Mouse (Mus musculus): ENCODE results near the gene Hint1.

The Hint1 gene

GRCm38 (mm10) chr11:54897470-54897869 is 31.3 kb downstream of the Hint1 start:
- DNase-seq = peak; percentile 88 to 92

DNA sequence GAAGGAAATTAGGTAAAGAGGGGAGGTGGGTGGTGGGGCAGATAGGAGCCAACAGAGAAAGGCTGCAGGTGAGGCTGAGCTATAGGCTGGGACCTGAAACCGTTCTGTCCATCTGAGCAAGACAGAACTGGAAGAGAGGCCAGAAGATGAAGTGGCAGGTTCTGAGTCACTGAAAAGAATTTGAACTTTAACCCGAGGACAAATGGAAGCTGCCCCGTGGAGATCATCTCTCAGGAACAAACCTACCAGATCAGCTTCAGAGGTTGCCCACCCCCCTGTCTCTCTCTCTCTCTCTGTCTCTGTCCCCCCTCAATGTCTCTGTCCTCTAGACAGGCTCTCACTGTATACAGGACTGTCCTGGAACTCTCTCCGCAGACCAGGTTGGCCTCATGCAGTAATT is 33.5 kb downstream of the Hint1 start:
- peak in 1 of 2 experiments; percentile 56 for DNase-seq

DNA sequence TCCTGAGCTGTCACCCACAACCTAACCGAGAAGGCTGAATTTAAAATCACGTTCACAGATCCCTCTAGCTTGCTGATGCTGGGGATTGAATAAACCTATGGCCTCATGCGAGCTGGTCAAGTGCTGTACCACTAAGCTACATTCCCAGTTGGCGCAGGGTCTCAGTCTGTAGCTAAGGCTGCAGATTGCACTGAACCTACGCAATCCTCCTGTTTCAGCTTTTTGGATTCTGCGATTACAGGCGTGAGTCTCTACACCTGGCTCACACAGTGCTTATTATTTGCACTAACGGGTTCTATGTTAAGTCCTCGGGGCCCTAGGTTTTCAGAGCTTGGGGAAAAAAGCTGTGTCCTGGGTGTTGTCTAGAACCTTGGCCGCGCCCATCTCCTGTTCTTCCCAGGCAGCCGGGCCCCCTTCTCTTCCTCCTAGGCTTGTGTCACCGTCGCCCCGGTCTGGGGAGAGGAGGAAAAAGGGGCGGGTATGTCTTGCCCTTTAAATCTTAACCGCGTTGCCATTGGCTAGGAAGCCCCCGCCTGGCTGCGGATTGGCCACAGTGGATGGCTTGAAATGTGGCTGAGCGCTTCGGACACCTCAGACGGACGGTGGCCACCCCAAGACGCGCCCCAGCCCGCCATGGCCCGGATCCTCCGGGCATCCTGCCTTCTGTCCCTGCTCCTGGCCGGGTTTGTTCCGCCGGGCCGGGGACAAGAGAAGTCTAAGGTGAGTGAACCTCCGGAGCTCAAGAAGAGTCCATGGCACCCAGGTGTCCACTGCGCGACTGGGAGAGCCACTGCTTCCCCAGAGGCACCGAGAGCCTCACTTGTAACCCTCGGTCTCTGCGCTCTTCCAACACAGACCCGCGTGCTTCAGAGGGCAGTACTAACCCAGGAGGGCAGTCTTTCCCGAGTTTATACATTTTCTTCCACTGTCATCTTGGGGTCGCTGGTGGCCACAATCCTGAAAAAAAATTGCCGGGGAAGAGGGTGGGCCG is 36.4 kb downstream of the Hint1 start, which contains the start of gene Gpx3:
Gene Gpx3, plus strand, starts transcription at position 121 of the 991 bp plus-strand sequence.
- DNase-seq = peak; percentile 91 to 92

- DNase-seq = no peak
Observed at GRCm38 (mm10) chr11:54903339-54903738, 37.2 kb downstream of the Hint1 start.

DNA sequence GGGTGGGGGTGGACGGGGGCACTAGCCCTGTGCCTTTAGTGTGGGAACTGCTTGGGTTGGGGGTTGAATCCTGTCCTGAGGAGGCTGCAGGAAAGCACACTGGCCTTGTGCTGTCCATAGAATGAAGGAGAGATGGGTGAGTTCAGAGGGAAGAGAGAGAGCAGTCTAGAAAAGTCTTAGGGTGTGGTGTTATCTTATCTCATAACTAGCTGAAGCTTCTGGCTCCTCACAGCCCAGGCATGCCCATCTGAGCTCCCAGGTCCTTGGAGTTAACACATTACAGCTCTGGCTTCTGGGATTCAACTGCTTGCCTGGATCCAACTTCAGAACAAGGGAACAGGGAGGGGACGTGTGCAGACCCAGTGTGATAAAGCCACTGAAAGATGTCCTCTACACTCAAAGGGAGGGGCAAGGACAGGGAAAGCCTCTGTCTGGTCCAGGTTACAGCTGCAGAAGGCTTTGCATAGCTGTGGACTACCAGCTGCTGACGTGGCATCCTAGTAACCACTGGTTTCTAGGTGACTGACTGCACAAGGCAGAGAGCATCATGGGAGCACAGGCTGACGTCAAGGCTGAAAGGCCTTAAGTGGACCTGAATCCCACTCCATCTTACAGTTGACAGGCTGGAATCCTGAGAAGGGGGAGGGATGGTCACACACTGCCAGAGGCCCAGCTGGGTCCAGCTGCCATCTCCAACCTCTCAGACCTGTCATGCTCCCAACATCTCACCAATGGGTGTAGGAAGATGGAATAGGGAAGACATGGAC is 37.9 kb downstream of the Hint1 start:
- peak in 1 of 2 experiments; percentile 53 for DNase-seq

GRCm38 (mm10) chr11:54905086-54905485 is 38.9 kb downstream of the Hint1 start:
- DNase-seq = no peak

GRCm38 (mm10) chr11:54905931-54906330 is 39.7 kb downstream of the Hint1 start:
- DNase-seq = peak; percentile 69 to 72

GRCm38 (mm10) chr11:54906466-54906865 is 40.3 kb downstream of the Hint1 start:
- no peak for DNase-seq

DNA sequence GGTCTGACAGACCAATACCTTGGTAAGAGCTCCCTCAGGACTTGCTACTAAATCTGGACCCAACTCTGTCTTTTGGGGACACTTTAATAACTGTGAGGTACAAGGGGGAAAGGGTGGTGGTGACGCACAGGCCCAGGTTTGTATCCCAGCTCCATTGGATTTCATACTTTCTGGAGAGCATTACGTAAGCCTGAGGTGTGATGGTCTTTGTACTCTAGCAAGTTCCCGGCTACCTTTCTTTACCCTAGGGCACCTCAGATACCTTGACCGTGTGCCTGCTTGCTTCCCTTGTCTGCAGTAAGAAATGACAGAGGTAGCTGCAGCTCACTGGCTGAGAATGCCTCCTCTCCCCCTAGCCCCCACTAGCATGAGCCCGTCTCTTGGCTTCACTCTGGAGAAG is 41.1 kb downstream of the Hint1 start:
- no peak for DNase-seq

GRCm38 (mm10) chr11:54909273-54909672 is 43.1 kb downstream of the Hint1 start:
- DNase-seq = no peak

DNA sequence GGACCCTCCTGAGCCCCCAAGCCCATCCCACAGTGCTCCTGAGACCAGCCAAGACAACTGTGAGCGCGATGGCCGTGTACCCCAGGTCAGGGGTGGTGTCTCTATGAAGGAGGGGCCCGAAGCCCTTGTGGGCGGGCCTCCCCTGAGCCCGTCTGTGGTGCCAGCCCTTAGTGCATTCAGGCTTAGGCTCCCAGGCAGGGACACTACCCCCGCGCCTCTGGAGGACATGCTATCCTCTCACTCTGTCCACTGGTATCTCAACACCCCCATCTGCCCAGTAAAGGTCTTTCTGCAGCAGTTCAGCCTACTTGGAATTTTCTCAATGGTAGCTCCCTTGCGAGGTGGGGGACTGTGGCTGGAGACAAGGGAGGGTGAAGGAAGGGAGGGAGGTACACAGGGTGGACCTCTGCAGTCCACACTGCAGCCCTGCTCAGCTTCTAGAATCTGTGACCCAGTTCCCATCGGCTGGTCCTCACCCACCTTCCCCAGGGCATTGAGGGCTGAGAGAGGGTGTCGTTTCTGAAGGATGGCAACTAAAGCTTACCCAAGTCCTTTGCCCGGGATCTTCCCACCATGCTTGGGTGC is 44.0 kb downstream of the Hint1 start:
- DNase-seq = no peak

GRCm38 (mm10) chr11:54911201-54911600 is 45.0 kb downstream of the Hint1 start:
- DNase-seq = peak; percentile 72

DNA sequence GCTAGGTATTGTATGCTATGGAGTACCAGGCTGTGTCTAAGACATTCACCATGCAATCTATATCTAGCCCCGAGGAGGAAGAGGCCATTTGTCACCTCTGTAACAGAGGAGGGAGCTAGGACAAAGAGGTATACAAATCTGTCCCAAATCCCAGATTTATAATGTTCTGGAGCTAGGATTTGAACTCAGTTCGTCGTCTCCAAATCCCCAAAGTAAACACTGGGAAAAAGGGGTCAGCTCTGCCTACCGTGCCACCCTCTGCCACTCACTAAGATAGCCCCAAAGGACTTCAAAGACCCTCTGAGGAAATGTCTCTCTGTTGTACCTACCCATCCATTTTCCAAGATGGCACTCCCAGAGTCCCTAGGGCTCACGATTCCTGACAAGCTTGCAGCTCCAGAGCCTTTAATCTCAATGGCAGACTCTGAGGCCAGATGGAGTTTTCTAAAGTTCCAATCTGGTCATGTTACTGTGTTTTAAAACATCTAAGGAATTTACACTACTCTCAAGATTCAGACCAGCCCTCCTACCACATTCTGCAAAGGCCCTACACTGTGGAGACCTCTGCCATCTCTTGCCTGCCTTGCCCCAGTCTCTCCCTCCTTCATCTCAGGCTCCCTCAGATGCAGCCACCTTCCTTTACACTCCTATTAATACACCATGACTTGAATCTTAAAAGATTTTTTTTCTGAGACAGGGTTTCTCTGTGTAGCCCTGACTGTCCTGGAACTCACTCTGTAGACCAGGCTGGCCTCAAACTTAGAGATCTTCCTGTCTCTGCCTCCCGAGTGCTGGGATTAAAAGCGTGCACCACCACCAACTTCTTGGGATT is 45.7 kb downstream of the Hint1 start:
- peak; percentile 54 to 58 for DNase-seq

- DNase-seq = peak; percentile 64 to 65
Observed at GRCm38 (mm10) chr11:54912503-54913316, 46.5 kb downstream of the Hint1 start.

DNA sequence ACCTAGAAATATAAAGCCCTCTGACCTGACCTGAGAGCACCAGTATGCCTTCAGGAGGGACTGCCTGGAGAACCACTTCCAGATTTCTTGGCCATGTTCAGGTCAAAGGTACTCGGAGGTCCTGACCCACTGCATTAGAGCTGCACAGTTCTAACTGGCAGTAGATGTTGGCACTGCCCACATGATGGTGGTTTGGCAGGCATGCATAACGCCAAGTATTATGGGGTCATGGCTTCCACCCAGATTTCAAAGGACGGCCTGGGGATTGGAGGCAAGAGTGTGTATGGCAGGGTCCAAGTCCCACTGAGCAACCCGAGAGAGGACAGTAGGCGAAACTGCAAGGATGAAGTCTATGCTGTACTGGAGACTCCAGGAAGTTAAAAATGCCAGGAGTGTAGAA is 47.7 kb downstream of the Hint1 start:
- DNase-seq = peak in 1 of 2 experiments; percentile 58

DNA sequence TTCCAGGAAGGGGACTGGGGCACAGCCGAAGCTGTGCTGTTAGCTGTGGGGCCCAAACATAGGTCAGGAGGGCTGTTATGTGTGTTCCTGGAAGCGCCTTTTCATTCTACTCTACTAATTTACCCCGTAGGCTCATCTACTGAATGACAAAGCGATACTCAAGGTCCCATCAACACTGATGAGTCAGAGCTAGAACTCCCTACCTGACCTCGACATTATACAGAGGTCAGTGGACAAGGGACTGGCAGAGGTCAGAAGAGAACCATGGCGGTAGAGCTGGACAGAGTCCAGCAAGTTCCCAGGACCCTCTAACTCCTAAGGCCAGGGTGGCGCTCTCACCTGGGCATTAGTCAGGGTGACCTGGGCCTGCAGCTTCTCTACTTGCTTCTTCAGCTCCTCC is 51.3 kb downstream of the Hint1 start:
- no peak for DNase-seq

GRCm38 (mm10) chr11:54918273-54918672 is 52.1 kb downstream of the Hint1 start:
- no peak for DNase-seq
